Mouse (Mus musculus): ENCODE results near the gene Sp4.

The Sp4 gene

GRCm38 (mm10) chr12:118264905-118265304, 36.3 kb downstream of the Sp4 start:
- no peak for DNase-seq

GRCm38 (mm10) chr12:118263878-118264277, 37.4 kb downstream of the Sp4 start:
- no peak for DNase-seq

DNA sequence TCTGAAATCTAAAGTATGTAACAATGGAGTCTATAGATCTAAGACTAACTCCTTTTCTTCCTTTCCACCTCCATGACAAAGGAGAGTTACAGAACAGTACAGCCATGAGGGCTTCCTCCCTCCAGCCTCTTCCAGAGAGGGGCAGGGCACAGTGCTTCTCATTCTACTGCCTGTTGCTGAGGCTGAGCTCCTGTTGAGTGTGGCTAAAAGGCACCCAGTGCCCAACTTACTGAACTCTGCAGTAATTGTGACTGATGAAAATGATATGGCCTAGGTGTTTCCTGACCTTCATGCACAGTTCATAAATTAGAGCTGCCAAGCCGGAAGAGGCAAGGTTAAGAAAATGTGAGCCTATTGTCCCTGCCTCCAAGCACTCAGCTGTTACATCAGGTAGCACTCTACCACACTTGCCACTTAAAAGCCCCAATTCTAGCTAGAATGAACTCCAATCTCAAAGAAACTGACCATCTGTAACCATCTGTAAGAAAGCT, 45.9 kb downstream of the Sp4 start:
- DNase-seq, result peak in 1 of 2 experiments; percentile 2

DNA sequence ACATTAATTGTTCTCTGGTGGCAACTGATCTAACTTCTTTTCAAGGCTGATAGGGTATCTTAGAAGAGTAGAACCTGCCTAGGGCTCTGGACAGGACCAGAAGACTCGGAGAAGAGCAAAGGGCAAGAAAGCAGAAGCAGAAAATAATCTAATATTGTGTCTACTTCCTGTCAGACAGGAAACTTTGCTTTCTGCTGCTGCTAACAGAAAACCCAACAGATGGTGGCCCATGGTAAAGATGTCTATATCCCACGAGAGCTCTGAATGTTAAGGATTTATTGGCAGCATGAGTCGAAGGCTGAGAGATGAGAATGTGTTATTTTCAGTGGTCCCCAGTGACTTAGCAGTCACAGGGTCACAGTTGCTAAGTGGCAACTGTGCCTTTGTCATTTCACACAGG, 80.1 kb downstream of the Sp4 start:
- DNase-seq, result no peak

GRCm38 (mm10) chr12:118220062-118220461, 81.2 kb downstream of the Sp4 start:
- no peak for DNase-seq

DNA sequence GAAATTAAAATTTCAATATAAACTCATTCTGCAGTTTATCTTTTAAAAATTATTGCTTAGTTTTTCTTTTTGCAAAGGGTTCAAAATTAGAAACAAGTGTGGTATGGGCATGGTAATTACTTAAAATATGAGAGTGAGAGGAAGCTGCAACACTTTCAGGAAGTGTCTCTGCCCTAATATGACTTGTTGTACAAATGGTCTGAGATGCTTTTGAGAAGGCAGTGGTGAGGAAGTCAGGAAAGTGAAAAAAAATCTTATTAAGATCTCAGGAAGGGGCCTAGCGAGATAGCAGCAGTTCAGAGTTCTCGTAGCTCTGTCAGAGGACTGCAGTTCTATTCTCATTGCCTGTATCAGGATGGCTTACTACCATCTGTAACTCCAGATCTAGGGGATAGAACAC, 89.1 kb downstream of the Sp4 start:
- no peak for DNase-seq

GRCm38 (mm10) chr12:118198386-118199093, 102.7 kb downstream of the Sp4 start, which contains the start of gene Dnah11:
Gene Dnah11, minus strand, starts transcription at chr12:118199043.
- DNase-seq, result peak; percentile 64 to 79

- DNase-seq, result no peak
Observed at GRCm38 (mm10) chr12:118196583-118196982, 104.7 kb downstream of the Sp4 start.

DNA sequence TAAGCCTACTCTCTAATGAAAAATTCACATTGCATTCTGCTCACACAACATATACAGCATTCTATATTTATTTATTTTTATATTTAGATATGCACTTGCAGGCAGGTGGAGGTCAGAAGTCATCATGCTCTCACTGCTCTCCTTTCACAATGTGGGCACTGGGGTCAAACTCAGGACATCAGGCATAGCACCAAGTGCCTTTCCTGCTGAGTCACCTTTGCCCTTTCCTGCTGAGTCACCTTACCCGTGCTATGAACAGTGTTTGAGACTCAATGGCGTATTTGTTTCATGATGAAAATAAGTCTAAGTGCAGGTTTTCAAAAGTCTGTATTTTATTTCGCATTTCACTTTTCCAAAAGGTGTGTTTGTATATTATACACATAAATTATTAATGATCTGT, 111.7 kb downstream of the Sp4 start:
- DNase-seq, result no peak

DNA sequence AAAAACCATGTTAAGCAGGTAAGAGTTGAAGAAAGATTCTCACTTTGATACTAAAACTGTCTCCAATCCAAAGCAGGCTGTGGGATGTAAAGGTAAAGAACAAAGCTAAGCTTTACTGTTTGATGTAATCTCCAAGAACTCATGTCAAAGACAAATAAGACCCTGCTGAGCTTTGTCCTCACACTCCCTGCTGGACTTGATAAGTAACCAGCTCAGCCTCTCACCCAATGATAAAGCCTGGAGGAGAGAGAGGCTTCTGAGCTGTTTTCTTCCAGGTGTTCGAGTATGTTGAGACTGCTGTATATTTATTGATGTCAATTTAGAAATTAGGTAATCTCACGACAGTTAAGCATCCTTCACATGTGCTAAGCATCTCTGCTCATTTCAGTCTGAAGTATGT, 113.6 kb downstream of the Sp4 start:
- no peak for DNase-seq

DNA sequence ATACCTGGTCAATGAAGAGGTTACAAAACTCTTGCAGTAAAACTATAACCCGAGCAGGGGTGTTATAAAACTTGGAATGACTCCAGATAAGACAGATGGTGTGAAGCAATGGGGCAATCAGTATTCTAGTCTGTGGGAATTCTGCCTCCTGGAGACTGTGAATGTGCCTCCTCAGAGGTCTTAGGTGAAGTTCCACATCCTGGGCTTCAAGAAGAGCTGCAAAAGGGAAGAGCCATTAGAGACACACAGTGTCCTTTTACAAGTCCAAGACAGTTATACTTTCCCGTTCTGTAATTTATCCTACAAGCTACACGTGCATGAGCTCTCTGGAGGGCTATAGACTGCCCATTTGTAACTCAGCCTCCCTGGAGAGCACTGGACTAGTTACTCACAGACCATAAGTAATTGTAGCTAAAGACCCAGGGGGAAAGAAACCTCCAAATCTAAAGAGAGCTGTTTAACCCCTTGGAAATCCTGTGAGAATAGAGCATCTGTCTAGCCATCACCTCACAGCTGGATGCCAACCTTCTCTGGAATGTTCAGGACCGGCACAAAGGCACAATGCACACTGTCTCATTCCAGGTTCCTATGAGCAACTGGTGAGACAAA, 114.3 kb downstream of the Sp4 start:
- DNase-seq, result no peak

GRCm38 (mm10) chr12:118186120-118186880, 114.9 kb downstream of the Sp4 start:
- no peak for DNase-seq

Data from kidney, adult 8-10 months (tissue).